Comparison of ENCODE assay signal across 8 mouse cellular contexts in genomic region chr11:23124198-23124951, GRCm38 (mm10).
DNase-seq lines count a peak whose midpoint lies in the region; ATAC-seq and TF ChIP-seq lines count a peak whose summit lies in the region.

No protein-coding gene starts in this region.

- H3K36me3 ChIP-seq in hindbrain, postnatal 0 days (ENCODE audit: insufficient read depth, low read length): no peaks in the 10 kb centered on the region
- no peaks in the 10 kb centered on the region for H3K36me3 ChIP-seq in midbrain, embryonic 16.5 days (ENCODE audit: control insufficient read depth, insufficient read depth, low read length)
- no peaks in the 10 kb centered on the region for H3K36me3 ChIP-seq in stomach, postnatal 0 days (ENCODE audit: control insufficient read depth, insufficient read depth, low read length)

- no peak overlapping the region for H3K27ac ChIP-seq in hindbrain, postnatal 0 days
- no peak overlapping the region for H3K27ac ChIP-seq in midbrain, embryonic 16.5 days (ENCODE audit: low read length)
- no peak overlapping the region for H3K27ac ChIP-seq in stomach, postnatal 0 days (replicated peaks)

- no peaks in the 10 kb centered on the region for H3K27me3 ChIP-seq in hindbrain, postnatal 0 days (ENCODE audit: insufficient read depth, low read length)
- no peaks in the 10 kb centered on the region for H3K27me3 ChIP-seq in midbrain, embryonic 16.5 days (ENCODE audit: control insufficient read depth, insufficient read depth, low read depth, low read length)
- no peaks in the 10 kb centered on the region for H3K27me3 ChIP-seq in stomach, postnatal 0 days (ENCODE audit: control insufficient read depth, insufficient read depth, low read length)

- peak overlapping the region; percentile 37 for H3K9ac ChIP-seq in hindbrain, postnatal 0 days (replicated peaks; ENCODE audit: low read length)
- H3K9ac ChIP-seq in midbrain, embryonic 16.5 days (ENCODE audit: low read depth, low read length): peak overlapping the region; percentile 47
- 0 out of 2 replicates have a peak overlapping the region, but pooled peaks have one; percentile 2 for H3K9ac ChIP-seq in stomach, postnatal 0 days (ENCODE audit: low read length)

- H3K4me3 ChIP-seq in hindbrain, postnatal 0 days (ENCODE audit: low read length): peak overlapping the region; percentile 35
- peak overlapping the region; percentile 43 for H3K4me3 ChIP-seq in midbrain, embryonic 16.5 days (ENCODE audit: low read depth, low read length)
- H3K4me3 ChIP-seq in stomach, postnatal 0 days (ENCODE audit: low read depth, low read length): peak overlapping the region; percentile 32

- no peak for TF ChIP-seq CTCF in hindbrain, postnatal 0 days (IDR thresholded peaks at IDR 0.05; ENCODE audit: low read depth)
- no peak for TF ChIP-seq CTCF in stomach, postnatal 0 days (IDR thresholded peaks at IDR 0.05; ENCODE audit: low read depth)

- DNase-seq in spleen, adult 12 weeks (ENCODE audit: low spot score): peak; percentile 2
- no peak for DNase-seq in spleen, postnatal 14 days (ENCODE audit: low spot score in 2 of 2)
- peak; percentile 4 for DNase-seq in cerebellum, adult 9-10 months
- peak; percentile 85 for DNase-seq in hindbrain, postnatal 0 days (ENCODE audit: low spot score)
- peak; percentile 82 for DNase-seq in liver
- peak; percentile 60 for DNase-seq in stomach, postnatal 0 days (ENCODE audit: low spot score)

- ATAC-seq in frontal cortex, adult (ENCODE audit: low TSS enrichment): peak; percentile 97
- peak; percentile 98 for ATAC-seq in hindbrain, postnatal 0 days
- ATAC-seq in midbrain, embryonic 16.5 days: peak; percentile 99
- ATAC-seq in stomach, postnatal 0 days (ENCODE audit: low FRiP score, low TSS enrichment): peak; percentile 92

- no peaks in the 10 kb centered on the region for H3K9me3 ChIP-seq in hindbrain, postnatal 0 days (ENCODE audit: low read length)
- no peaks in the 10 kb centered on the region for H3K9me3 ChIP-seq in midbrain, embryonic 16.5 days (replicated peaks; ENCODE audit: control insufficient read depth, low read length, poor library complexity, severe bottlenecking)
- no peaks in the 10 kb centered on the region for H3K9me3 ChIP-seq in stomach, postnatal 0 days (ENCODE audit: control insufficient read depth, low read length)

- no peak for TF ChIP-seq EP300 in stomach, postnatal 0 days (optimal IDR thresholded peaks at IDR 0.05)

- H3K4me2 ChIP-seq in hindbrain, postnatal 0 days (ENCODE audit: low read depth, low read length): peak overlapping the region; percentile 60
- peak overlapping the region; percentile 64 for H3K4me2 ChIP-seq in midbrain, embryonic 16.5 days (ENCODE audit: low read length)
- peak overlapping the region; percentile 64 for H3K4me2 ChIP-seq in stomach, postnatal 0 days (replicated peaks; ENCODE audit: low read depth)

- no peaks in the 10 kb centered on the region for H3K4me1 ChIP-seq in hindbrain, postnatal 0 days (ENCODE audit: insufficient read depth, low read length)
- peaks cover 4% of the 10 kb centered on the region for H3K4me1 ChIP-seq in midbrain, embryonic 16.5 days (ENCODE audit: control insufficient read depth, insufficient read depth, low read length)
- H3K4me1 ChIP-seq in stomach, postnatal 0 days (replicated peaks; ENCODE audit: control insufficient read depth, insufficient read depth): no peaks in the 10 kb centered on the region

- WGBS in hindbrain, postnatal 0 days: 2% methylated on average over 23 of the region's 25 CpGs
- WGBS in midbrain, embryonic 16.5 days: 2% methylated on average over 25 of the region's 25 CpGs
- WGBS in stomach, postnatal 0 days: 2% methylated on average over 25 of the region's 25 CpGs

Comparison
In these comparisons a context has a peak if more than half of its experiments do, and no peak if none do; other contexts are left out.
1. DNase-seq: peak in spleen, adult 12 weeks (single experiment), cerebellum, adult 9-10 months (single experiment), hindbrain, postnatal 0 days (single experiment), liver (single experiment) and stomach, postnatal 0 days (single experiment); none in spleen, postnatal 14 days (0 of 2).
2. Peak in every context shown above with its lines, with median percentiles within 50 percentile points of each other: ATAC-seq, H3K4me2 ChIP-seq, H3K4me3 ChIP-seq and H3K9ac ChIP-seq.